Mouse (Mus musculus): ENCODE data around the gene Fcer1g. TPM values are rescaled to one million over a fixed set of nuclear protein-coding genes. Genes with fewer than 3 reads are reported as not detected.

The Fcer1g gene
- polyA plus RNA-seq (2014; fragmentation: Illumina TruSeq; extraction: RNeasy Lipid Tissue Mini Kit (QIAGEN cat#74804)), result 46.0 TPM

GRCm38 (mm10) chr1:171234126-171234525 lies at the start of gene Fcer1g:
Gene Fcer1g (minus strand): TSS chr1:171234365.

GRCm38 (mm10) chr1:171280916-171281527 lies 46.9 kb upstream of the Fcer1g start, which contains the start of gene Ppox:
Gene Ppox (minus strand): TSS chr1:171281186.

GRCm38 (mm10) chr1:171269848-171270572 lies 35.8 kb upstream of the Fcer1g start, which contains the start of gene B4galt3:
Gene B4galt3 (plus strand): TSS chr1:171270328.

GRCm38 (mm10) chr1:171250680-171251593 lies 16.8 kb upstream of the Fcer1g start, which contains the start of gene Ndufs2:
Gene Ndufs2 (minus strand): TSS chr1:171251388.

GRCm38 (mm10) chr1:171249913-171250600 lies 15.9 kb upstream of the Fcer1g start, which contains the start of gene Adamts4:
Gene Adamts4 (plus strand): TSS chr1:171250421.

GRCm38 (mm10) chr1:171224857-171225256 lies 9.3 kb downstream of the Fcer1g start, which contains the start of gene Apoa2:
Gene Apoa2 (plus strand): TSS chr1:171225054.

GRCm38 (mm10) chr1:171222238-171223155 lies 11.7 kb downstream of the Fcer1g start, which contains the start of gene Tomm40l:
Gene Tomm40l (minus strand): TSS chr1:171222514.

GRCm38 (mm10) chr1:171213801-171214496 lies 20.2 kb downstream of the Fcer1g start, which contains the start of gene Nr1i3:
Gene Nr1i3 (plus strand): TSS chr1:171213970.

GRCm38 (mm10) chr1:171195887-171196397 lies 38.2 kb downstream of the Fcer1g start, which contains the start of gene Pcp4l1:
Gene Pcp4l1 (minus strand): TSS chr1:171196268.

Other genes with a start within 250 kb of the Fcer1g start
- 8.4 TPM for gene Fcgr4, start 215.4 kb downstream of the Fcer1g start, polyA plus RNA-seq (2014; fragmentation: Illumina TruSeq; extraction: RNeasy Lipid Tissue Mini Kit (QIAGEN cat#74804))
- gene Fcgr3, start 169.4 kb downstream of the Fcer1g start, polyA plus RNA-seq (2014; fragmentation: Illumina TruSeq; extraction: RNeasy Lipid Tissue Mini Kit (QIAGEN cat#74804)), result 17.0 TPM
- 5.6 TPM for gene Cfap126, start 120.4 kb downstream of the Fcer1g start, polyA plus RNA-seq (2014; fragmentation: Illumina TruSeq; extraction: RNeasy Lipid Tissue Mini Kit (QIAGEN cat#74804))
- 34.2 TPM for gene Sdhc, start 83.8 kb downstream of the Fcer1g start, polyA plus RNA-seq (2014; fragmentation: Illumina TruSeq; extraction: RNeasy Lipid Tissue Mini Kit (QIAGEN cat#74804))
- gene Mpz, start 83.7 kb downstream of the Fcer1g start, polyA plus RNA-seq (2014; fragmentation: Illumina TruSeq; extraction: RNeasy Lipid Tissue Mini Kit (QIAGEN cat#74804)), result not detected
- gene Pcp4l1, start 38.1 kb downstream of the Fcer1g start, polyA plus RNA-seq (2014; fragmentation: Illumina TruSeq; extraction: RNeasy Lipid Tissue Mini Kit (QIAGEN cat#74804)), result 49.2 TPM
- not detected for gene Nr1i3, start 20.4 kb downstream of the Fcer1g start, polyA plus RNA-seq (2014; fragmentation: Illumina TruSeq; extraction: RNeasy Lipid Tissue Mini Kit (QIAGEN cat#74804))
- gene Tomm40l, start 11.9 kb downstream of the Fcer1g start, polyA plus RNA-seq (2014; fragmentation: Illumina TruSeq; extraction: RNeasy Lipid Tissue Mini Kit (QIAGEN cat#74804)), result 4.0 TPM
- gene Apoa2, start 9.3 kb downstream of the Fcer1g start, polyA plus RNA-seq (2014; fragmentation: Illumina TruSeq; extraction: RNeasy Lipid Tissue Mini Kit (QIAGEN cat#74804)), result not detected
- gene Adamts4, start 16.1 kb upstream of the Fcer1g start, polyA plus RNA-seq (2014; fragmentation: Illumina TruSeq; extraction: RNeasy Lipid Tissue Mini Kit (QIAGEN cat#74804)), result 5.0 TPM
- 37.5 TPM for gene Ndufs2, start 17.0 kb upstream of the Fcer1g start, polyA plus RNA-seq (2014; fragmentation: Illumina TruSeq; extraction: RNeasy Lipid Tissue Mini Kit (QIAGEN cat#74804))
- gene B4galt3, start 36.0 kb upstream of the Fcer1g start, polyA plus RNA-seq (2014; fragmentation: Illumina TruSeq; extraction: RNeasy Lipid Tissue Mini Kit (QIAGEN cat#74804)), result 6.0 TPM
- 4.1 TPM for gene Ppox, start 46.8 kb upstream of the Fcer1g start, polyA plus RNA-seq (2014; fragmentation: Illumina TruSeq; extraction: RNeasy Lipid Tissue Mini Kit (QIAGEN cat#74804))
- gene Usp21, start 53.6 kb upstream of the Fcer1g start, polyA plus RNA-seq (2014; fragmentation: Illumina TruSeq; extraction: RNeasy Lipid Tissue Mini Kit (QIAGEN cat#74804)), result 24.1 TPM
- 64.0 TPM for gene Ufc1, start 60.7 kb upstream of the Fcer1g start, polyA plus RNA-seq (2014; fragmentation: Illumina TruSeq; extraction: RNeasy Lipid Tissue Mini Kit (QIAGEN cat#74804))
- 16.5 TPM for gene Dedd, start 94.8 kb upstream of the Fcer1g start, polyA plus RNA-seq (2014; fragmentation: Illumina TruSeq; extraction: RNeasy Lipid Tissue Mini Kit (QIAGEN cat#74804))
- 10.9 TPM for gene Nit1, start 111.3 kb upstream of the Fcer1g start, polyA plus RNA-seq (2014; fragmentation: Illumina TruSeq; extraction: RNeasy Lipid Tissue Mini Kit (QIAGEN cat#74804))
- gene Pfdn2, start 111.3 kb upstream of the Fcer1g start, polyA plus RNA-seq (2014; fragmentation: Illumina TruSeq; extraction: RNeasy Lipid Tissue Mini Kit (QIAGEN cat#74804)), result 27.6 TPM
- gene Klhdc9, start 126.4 kb upstream of the Fcer1g start, polyA plus RNA-seq (2014; fragmentation: Illumina TruSeq; extraction: RNeasy Lipid Tissue Mini Kit (QIAGEN cat#74804)), result 0.40 TPM
- 0.31 TPM for gene Nectin4, start 135.7 kb upstream of the Fcer1g start, polyA plus RNA-seq (2014; fragmentation: Illumina TruSeq; extraction: RNeasy Lipid Tissue Mini Kit (QIAGEN cat#74804))
- gene Arhgap30, start 154.6 kb upstream of the Fcer1g start, polyA plus RNA-seq (2014; fragmentation: Illumina TruSeq; extraction: RNeasy Lipid Tissue Mini Kit (QIAGEN cat#74804)), result 4.2 TPM
- gene Usf1, start 176.9 kb upstream of the Fcer1g start, polyA plus RNA-seq (2014; fragmentation: Illumina TruSeq; extraction: RNeasy Lipid Tissue Mini Kit (QIAGEN cat#74804)), result 1.1 TPM
- gene Tstd1, start 184.5 kb upstream of the Fcer1g start, polyA plus RNA-seq (2014; fragmentation: Illumina TruSeq; extraction: RNeasy Lipid Tissue Mini Kit (QIAGEN cat#74804)), result not detected
- 48.9 TPM for gene F11r, start 203.2 kb upstream of the Fcer1g start, polyA plus RNA-seq (2014; fragmentation: Illumina TruSeq; extraction: RNeasy Lipid Tissue Mini Kit (QIAGEN cat#74804))